Mouse (Mus musculus) forebrain, embryonic 14.5 days (tissue): ENCODE measurements around the gene Mettl27. TPM values are rescaled to one million over a fixed set of nuclear protein-coding genes. Genes with fewer than 3 reads are reported as not detected.
"Not testable (repeated sequence)": the region's sequence is repeated elsewhere in the genome, so short reads cannot be mapped to it uniquely, and the experiment has no call there.

Experiments used
- ATAC-seq: fragments of 200-750 bp; cut with Nextera tagmentation; 2 replicates; pipeline ENCODE4 v1.8.0; 2017; ENCODE audit warnings: mild to moderate bottlenecking, moderate library complexity
- DNase-seq: peaks from one replicate; pipeline ENCODE4 v3.0.0-alpha.2; 2015; ENCODE audit warnings: low spot score
- H3K27ac ChIP-seq: fragments of 300-500 bp; sonication (generic); 2 replicates; pipeline ENCODE4 v1.5.1; 2014; ENCODE audit warnings: low read depth, mild to moderate bottlenecking, control low read depth, low read length, moderate library complexity
- H3K27me3 ChIP-seq: fragments of 300-500 bp; sonication (generic); replicated peaks from 2 replicates; pipeline ENCODE4 v1.6.1; 2014; ENCODE audit warnings: low read length, control low read depth, mixed read lengths; ENCODE audit not compliant: control insufficient read depth, insufficient read depth
- H3K36me3 ChIP-seq: fragments of 300-500 bp; sonication (generic); 2 replicates; pipeline ENCODE4 v1.6.1; 2014; ENCODE audit warnings: low read length, control low read depth; ENCODE audit not compliant: control insufficient read depth, insufficient read depth
- H3K4me1 ChIP-seq: fragments of 300-500 bp; sonication (generic); 2 replicates; pipeline ENCODE4 v1.6.1; 2014; ENCODE audit warnings: antibody characterized with exemption, low read length, control low read depth; ENCODE audit not compliant: control insufficient read depth, insufficient read depth
- H3K4me2 ChIP-seq: fragments of 300-500 bp; sonication (generic); 2 replicates; pipeline ENCODE4 v1.6.1; 2014; ENCODE audit warnings: mild to moderate bottlenecking, control low read depth, low read length
- H3K4me3 ChIP-seq: fragments of 300-500 bp; sonication (generic); 2 replicates; pipeline ENCODE4 v1.5.1; 2014; ENCODE audit warnings: low read depth, low read length, control low read depth
- H3K9ac ChIP-seq: fragments of 300-500 bp; sonication (generic); 2 replicates; pipeline ENCODE4 v1.6.1; 2014; ENCODE audit warnings: mild to moderate bottlenecking, low read length, control low read depth, moderate library complexity
- H3K9me3 ChIP-seq: fragments of 300-500 bp; sonication (generic); replicated peaks from 2 replicates; pipeline ENCODE4 v1.6.1; 2016; ENCODE audit warnings: low read length, control low read depth, mixed read lengths; ENCODE audit not compliant: control insufficient read depth
- WGBS: fragments of 180-500 bp; shearing (Covaris S2); extraction: QIAGEN DNeasy Blood & Tissue Kit; methylation state at CpG from one replicate; pipeline ENCODE4 v1.1.7; 2014; 5-methylcytosine and 5-hydroxymethylcytosine counted together
- polyA plus RNA-seq: library from polyadenylated mRNA; unstranded; fragments of >200 nt; fragmentation: Nextera tagmentation; extraction: Ambion mirVana; gene quantifications from 2 replicates; pipeline ENCODE4 v1.2.1, GENCODE M21; 2014

The Mettl27 gene
- polyA plus RNA-seq, 1 experiment from 2014 or later: 9.4 TPM

DNA sequence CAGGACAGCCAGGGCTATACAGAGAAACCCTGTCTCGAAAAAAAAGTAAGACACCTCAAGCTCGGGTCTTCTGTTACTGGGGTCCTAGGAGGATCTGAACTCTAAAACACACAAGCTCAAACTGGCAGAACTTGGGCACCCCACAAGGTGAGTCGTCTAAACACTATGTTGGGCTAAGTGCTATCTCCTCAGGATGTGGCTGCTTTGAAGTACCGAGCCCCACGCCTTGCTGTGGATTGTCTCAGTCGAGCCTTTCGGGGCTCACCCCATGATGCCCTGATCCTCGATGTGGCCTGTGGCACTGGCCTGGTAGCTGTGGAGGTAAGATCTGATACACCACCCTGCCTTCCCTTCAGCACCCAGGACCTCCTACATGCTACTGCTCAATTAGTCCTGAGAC is 1.1 kb downstream of the Mettl27 start:
- Histone ChIP-seq H3K9me3 (no peaks in the 10 kb centered on the region), H3K27me3 (no peaks in the 10 kb centered on the region), H3K9ac (no peak overlapping the region), H3K27ac (no peak overlapping the region), H3K4me1 (0 out of 2 replicates have a peak, but pooled peaks cover 3% of the 10 kb centered on the region), H3K4me3 (no peak overlapping the region), H3K4me2 (no peak overlapping the region), H3K36me3 (no peaks in the 10 kb centered on the region)
- ATAC-seq: no peak
- 97% methylated on average over 8 of the region's 8 CpGs for WGBS
- DNase-seq: no peak

GRCm38 (mm10) chr5:134933686-134934085 is 1.5 kb downstream of the Mettl27 start:
- H3K27ac ChIP-seq, DNase-seq, H3K9ac ChIP-seq, H3K4me3 ChIP-seq, ATAC-seq, H3K36me3 ChIP-seq, H3K9me3 ChIP-seq, H3K27me3 ChIP-seq, H3K4me2 ChIP-seq, H3K4me1 ChIP-seq: not testable (repeated sequence)
- 85% methylated on average over 5 of the region's 5 CpGs for WGBS

GRCm38 (mm10) chr5:134934666-134935065 is 2.5 kb downstream of the Mettl27 start:
- Histone ChIP-seq H3K27ac (no peak overlapping the region), H3K9ac (no peak overlapping the region), H3K36me3 (no peaks in the 10 kb centered on the region), H3K4me1 (0 out of 2 replicates have a peak, but pooled peaks cover 3% of the 10 kb centered on the region), H3K9me3 (no peaks in the 10 kb centered on the region), H3K4me3 (no peak overlapping the region), H3K4me2 (no peak overlapping the region), H3K27me3 (no peaks in the 10 kb centered on the region)
- WGBS: 92% methylated on average over 3 of the region's 3 CpGs
- ATAC-seq (no peak), DNase-seq (no peak)

GRCm38 (mm10) chr5:134936051-134936450 is 3.9 kb downstream of the Mettl27 start:
- Histone ChIP-seq H3K9ac (no peak overlapping the region), H3K36me3 (no peaks in the 10 kb centered on the region), H3K4me1 (0 out of 2 replicates have a peak, but pooled peaks cover 3% of the 10 kb centered on the region), H3K4me2 (no peak overlapping the region), H3K9me3 (no peaks in the 10 kb centered on the region), H3K27me3 (no peaks in the 10 kb centered on the region), H3K27ac (no peak overlapping the region), H3K4me3 (no peak overlapping the region)
- ATAC-seq (no peak), DNase-seq (no peak)
- WGBS: 91% methylated on average over 6 of the region's 6 CpGs

- DNase-seq (no peak), ATAC-seq (no peak)
- Histone ChIP-seq H3K9me3 (no peaks in the 10 kb centered on the region), H3K4me3 (no peak overlapping the region), H3K9ac (no peak overlapping the region), H3K27ac (no peak overlapping the region), H3K27me3 (no peaks in the 10 kb centered on the region), H3K36me3 (no peaks in the 10 kb centered on the region), H3K4me1 (0 out of 2 replicates have a peak, but pooled peaks cover 3% of the 10 kb centered on the region), H3K4me2 (no peak overlapping the region)
- 88% methylated on average over 6 of the region's 6 CpGs for WGBS
Observed at GRCm38 (mm10) chr5:134936626-134937185, 4.5 kb downstream of the Mettl27 start.

DNA sequence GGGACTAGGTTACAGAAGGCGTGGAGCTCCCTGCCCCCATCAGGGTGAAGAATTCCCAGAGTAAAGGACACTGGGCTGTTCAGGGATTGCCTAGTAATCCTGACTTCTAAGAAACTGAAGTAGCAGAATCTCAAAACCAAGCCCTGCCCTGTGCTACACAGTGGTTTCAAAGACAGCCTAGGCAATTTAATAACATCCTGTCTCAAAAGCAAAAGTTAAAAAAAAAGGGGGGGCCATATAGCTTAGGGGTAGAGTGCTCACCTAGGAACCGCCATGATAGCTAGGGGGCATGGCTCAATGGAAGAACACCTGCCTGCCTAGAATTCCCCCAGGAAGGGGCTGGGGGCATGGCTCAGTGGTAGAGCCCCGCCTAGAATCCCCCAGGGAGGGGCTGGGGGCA is 6.9 kb downstream of the Mettl27 start:
- WGBS: 71% methylated on average over 3 of the region's 3 CpGs
- no peak overlapping the region for H3K4me3 ChIP-seq
- H3K4me2 ChIP-seq: no peak overlapping the region
- no peaks in the 10 kb centered on the region for H3K9me3 ChIP-seq
- no peak overlapping the region for H3K9ac ChIP-seq
- H3K4me1 ChIP-seq: no peaks in the 10 kb centered on the region
- ATAC-seq (no peak), DNase-seq (no peak)
- no peaks in the 10 kb centered on the region for H3K36me3 ChIP-seq
- no peaks in the 10 kb centered on the region for H3K27me3 ChIP-seq
- H3K27ac ChIP-seq: no peak overlapping the region

DNA sequence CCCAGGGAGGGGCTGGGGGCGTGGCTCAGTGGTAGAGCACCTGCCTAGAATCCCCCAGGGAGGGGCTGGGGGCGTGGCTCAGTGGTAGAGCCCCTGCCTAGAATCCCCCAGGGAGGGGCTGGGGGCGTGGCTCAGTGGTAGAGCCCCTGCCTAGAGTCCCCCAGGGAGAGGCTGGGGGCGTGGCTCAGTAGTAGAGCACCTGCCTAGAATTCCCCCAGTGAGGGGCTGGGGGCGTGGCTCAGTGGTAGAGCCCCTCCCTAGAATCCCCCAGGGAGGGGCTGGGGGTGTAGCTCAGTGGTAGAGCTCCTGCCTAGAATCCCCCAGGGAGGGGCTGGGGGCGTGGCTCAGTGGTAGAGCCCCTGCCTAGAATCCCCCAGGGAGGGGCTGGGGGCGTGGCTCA is 7.4 kb downstream of the Mettl27 start:
- 87% methylated on average over 2 of the region's 7 CpGs for WGBS
- H3K9me3 ChIP-seq, H3K4me1 ChIP-seq, H3K4me2 ChIP-seq, DNase-seq, ATAC-seq, H3K27ac ChIP-seq, H3K4me3 ChIP-seq, H3K36me3 ChIP-seq, H3K27me3 ChIP-seq, H3K9ac ChIP-seq: not testable (repeated sequence)

- Histone ChIP-seq H3K36me3 (no peaks in the 10 kb centered on the region), H3K27ac (no peak overlapping the region), H3K9ac (no peak overlapping the region), H3K4me3 (no peak overlapping the region), H3K4me2 (no peak overlapping the region), H3K4me1 (no peaks in the 10 kb centered on the region), H3K9me3 (no peaks in the 10 kb centered on the region), H3K27me3 (peaks cover 14% of the 10 kb centered on the region; the same call in 1 of the 2 replicates)
- ATAC-seq (no peak), DNase-seq (no peak)
- 89% methylated on average over 14 of the region's 14 CpGs for WGBS
Observed at GRCm38 (mm10) chr5:134941472-134942209, 9.5 kb downstream of the Mettl27 start.

DNA sequence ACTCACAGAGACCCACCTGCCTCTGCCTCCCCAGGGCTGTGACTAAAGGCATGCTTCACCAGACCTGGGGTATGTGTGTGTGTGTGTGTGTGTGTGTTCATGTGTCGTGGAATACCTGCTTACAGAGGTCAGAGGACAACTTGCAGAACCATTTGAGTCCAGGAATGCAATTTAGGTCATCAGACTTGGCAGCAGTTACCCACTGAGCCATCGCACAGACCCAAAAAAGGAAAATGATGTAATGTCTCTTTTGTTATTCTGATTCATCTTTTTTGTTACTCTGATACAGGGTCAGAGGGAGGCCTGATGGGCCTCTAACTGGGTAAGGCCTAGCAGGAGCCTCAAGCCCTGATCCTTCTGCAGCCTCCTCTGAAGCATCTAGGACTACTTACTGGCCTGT is 10.6 kb downstream of the Mettl27 start:
- peaks cover 23% of the 10 kb centered on the region; the same call in 1 of the 2 replicates for H3K27me3 ChIP-seq
- no peak for ATAC-seq
- no peak overlapping the region for H3K4me3 ChIP-seq
- no peak overlapping the region for H3K4me2 ChIP-seq
- H3K9me3 ChIP-seq: no peaks in the 10 kb centered on the region
- H3K4me1 ChIP-seq: no peaks in the 10 kb centered on the region
- WGBS: 77% methylated on average over 2 of the region's 2 CpGs
- DNase-seq: no peak
- H3K36me3 ChIP-seq: no peaks in the 10 kb centered on the region
- H3K27ac ChIP-seq: no peak overlapping the region
- H3K9ac ChIP-seq: no peak overlapping the region
